Mouse (Mus musculus): ENCODE measurements around the gene Irak3.
"Not testable (repeated sequence)": the region's sequence is repeated elsewhere in the genome, so short reads cannot be mapped to it uniquely, and the experiment has no call there.

Irak3 gene

GRCm38 (mm10) chr10:120163490-120163889, 38.4 kb downstream of the Irak3 start:
- DNase-seq (ENCODE audit: low read depth, low spot score) = no peak

- DNase-seq (ENCODE audit: low read depth, low spot score) = no peak
These were observed 39.1 kb downstream of the Irak3 start for GRCm38 (mm10) chr10:120162840-120163239.

GRCm38 (mm10) chr10:120160533-120160932, 41.4 kb downstream of the Irak3 start:
- no peak for DNase-seq (ENCODE audit: low read depth, low spot score)

GRCm38 (mm10) chr10:120153911-120154310, 48.0 kb downstream of the Irak3 start:
- DNase-seq (ENCODE audit: low read depth, low spot score) = no peak

GRCm38 (mm10) chr10:120151672-120152071, 50.3 kb downstream of the Irak3 start:
- DNase-seq (ENCODE audit: low read depth, low spot score) = no peak

- no peak for DNase-seq (ENCODE audit: low read depth, low spot score)
These were observed 60.9 kb downstream of the Irak3 start for GRCm38 (mm10) chr10:120140916-120141516.

GRCm38 (mm10) chr10:120140193-120140592, 61.7 kb downstream of the Irak3 start:
- DNase-seq (ENCODE audit: low read depth, low spot score) = no peak

GRCm38 (mm10) chr10:120136020-120136562, 65.8 kb downstream of the Irak3 start:
- DNase-seq (ENCODE audit: low read depth, low spot score) = no peak

- DNase-seq (ENCODE audit: low read depth, low spot score) = no peak
These were observed 68.2 kb downstream of the Irak3 start for GRCm38 (mm10) chr10:120133697-120134096.

- peak; percentile 24 for DNase-seq (ENCODE audit: low read depth, low spot score)
These were observed 71.3 kb downstream of the Irak3 start for GRCm38 (mm10) chr10:120130621-120131020.

GRCm38 (mm10) chr10:120128601-120129277, 73.2 kb downstream of the Irak3 start:
- DNase-seq (ENCODE audit: low read depth, low spot score) = no peak

GRCm38 (mm10) chr10:120125465-120125857, 76.5 kb downstream of the Irak3 start:
- DNase-seq (ENCODE audit: low read depth, low spot score) = no peak

GRCm38 (mm10) chr10:120124801-120125464, 77.0 kb downstream of the Irak3 start:
- peak; percentile 77 for DNase-seq (ENCODE audit: low read depth, low spot score)

- peak; percentile 25 for DNase-seq (ENCODE audit: low read depth, low spot score)
These were observed 78.2 kb downstream of the Irak3 start for GRCm38 (mm10) chr10:120123721-120124120.

- no peak for DNase-seq (ENCODE audit: low read depth, low spot score)
These were observed 86.7 kb downstream of the Irak3 start for GRCm38 (mm10) chr10:120115249-120115648.

GRCm38 (mm10) chr10:120114493-120114892, 87.4 kb downstream of the Irak3 start:
- no peak for DNase-seq (ENCODE audit: low read depth, low spot score)

- no peak for DNase-seq (ENCODE audit: low read depth, low spot score)
These were observed 88.0 kb downstream of the Irak3 start for GRCm38 (mm10) chr10:120113980-120114379.

GRCm38 (mm10) chr10:120113482-120113881, 88.4 kb downstream of the Irak3 start:
- not testable (repeated sequence) for DNase-seq (ENCODE audit: low read depth, low spot score)

GRCm38 (mm10) chr10:120112507-120113396, 89.2 kb downstream of the Irak3 start, which contains the start of gene Helb:
Gene Helb, minus strand, starts transcription at chr10:120112987.
- DNase-seq (ENCODE audit: low read depth, low spot score) = peak; percentile 97

- DNase-seq (ENCODE audit: low read depth, low spot score) = no peak
These were observed 90.1 kb downstream of the Irak3 start for GRCm38 (mm10) chr10:120111691-120112319.

- DNase-seq (ENCODE audit: low read depth, low spot score) = no peak
These were observed 101.1 kb downstream of the Irak3 start for GRCm38 (mm10) chr10:120100806-120101205.
